Mouse (Mus musculus) urinary bladder, postnatal 14 days (tissue): ENCODE measurements around the gene Smim24.

ENCODE experiments used
- DNase-seq: peaks from one replicate; pipeline ENCODE4 v3.0.0; 2021; ENCODE audit warnings: low spot score

The Smim24 gene

GRCm38 (mm10) chr10:81409330-81409729, 16.5 kb downstream of the Smim24 start:
- no peak for DNase-seq

DNA sequence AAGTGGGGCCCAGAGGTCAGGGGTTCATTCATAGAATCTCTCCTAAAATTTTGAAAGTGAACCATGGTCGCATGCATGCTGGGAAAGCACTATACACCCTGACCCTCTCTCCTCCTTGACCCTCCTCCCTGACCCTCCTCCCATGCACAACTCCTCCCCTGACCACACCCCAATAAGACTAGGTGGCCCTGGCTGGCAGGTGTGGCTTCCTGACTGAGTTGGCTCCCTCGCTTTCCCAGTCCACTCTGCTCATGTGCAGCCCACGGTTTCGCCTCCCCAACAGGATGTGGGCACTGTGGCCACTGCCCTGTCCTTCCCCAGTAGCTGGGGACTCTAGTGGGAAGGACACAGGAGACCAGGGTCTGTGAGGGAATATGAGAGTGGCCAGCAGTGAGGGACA, 17.5 kb downstream of the Smim24 start:
- no peak for DNase-seq

GRCm38 (mm10) chr10:81410981-81411380, 18.1 kb downstream of the Smim24 start:
- DNase-seq: no peak

DNA sequence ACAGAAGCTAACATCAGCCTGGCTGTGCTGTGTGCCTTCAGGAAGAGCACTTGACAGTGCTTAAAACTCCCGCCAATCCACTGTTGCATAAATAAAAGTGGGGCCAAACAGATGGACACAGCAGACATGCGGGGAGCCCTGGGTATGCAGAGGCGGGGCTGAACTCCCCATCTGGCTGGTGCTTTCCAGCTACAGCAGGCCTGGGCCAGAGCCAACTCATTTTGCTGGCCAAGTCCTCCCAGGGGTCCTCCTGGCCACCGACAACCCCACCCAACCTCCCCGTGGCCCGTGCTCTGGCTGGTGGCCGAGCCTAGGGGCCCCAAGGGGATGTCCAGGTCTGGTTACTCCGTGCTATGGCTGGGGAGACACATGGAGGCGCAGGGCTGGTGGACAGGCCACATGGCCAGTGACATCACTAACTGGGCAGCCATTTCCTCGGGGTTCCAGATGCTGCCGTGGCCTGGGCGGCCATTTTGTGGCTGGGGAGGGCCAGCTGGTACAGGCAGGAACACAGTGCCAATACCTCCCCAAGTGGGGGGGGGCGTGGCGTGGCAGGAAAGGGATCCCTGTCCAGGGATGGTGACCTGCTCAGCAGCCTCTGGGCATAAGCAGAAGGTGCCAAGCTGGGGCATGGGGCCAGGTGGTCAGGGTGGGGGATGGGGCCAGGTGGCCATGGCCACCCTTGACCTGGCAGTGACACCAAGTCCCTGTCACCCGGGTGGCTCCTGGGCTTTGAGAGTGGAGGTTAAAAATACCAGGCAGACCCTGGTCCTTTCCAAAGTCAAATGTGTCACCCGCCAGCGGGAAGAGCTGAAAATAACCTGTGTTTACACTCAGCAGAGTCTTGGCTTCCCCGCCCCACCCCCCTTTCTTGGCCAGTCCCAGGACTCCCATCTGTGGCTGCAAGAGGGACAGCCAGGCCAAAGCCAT, 18.9 kb downstream of the Smim24 start:
- DNase-seq: peak; percentile 71

DNA sequence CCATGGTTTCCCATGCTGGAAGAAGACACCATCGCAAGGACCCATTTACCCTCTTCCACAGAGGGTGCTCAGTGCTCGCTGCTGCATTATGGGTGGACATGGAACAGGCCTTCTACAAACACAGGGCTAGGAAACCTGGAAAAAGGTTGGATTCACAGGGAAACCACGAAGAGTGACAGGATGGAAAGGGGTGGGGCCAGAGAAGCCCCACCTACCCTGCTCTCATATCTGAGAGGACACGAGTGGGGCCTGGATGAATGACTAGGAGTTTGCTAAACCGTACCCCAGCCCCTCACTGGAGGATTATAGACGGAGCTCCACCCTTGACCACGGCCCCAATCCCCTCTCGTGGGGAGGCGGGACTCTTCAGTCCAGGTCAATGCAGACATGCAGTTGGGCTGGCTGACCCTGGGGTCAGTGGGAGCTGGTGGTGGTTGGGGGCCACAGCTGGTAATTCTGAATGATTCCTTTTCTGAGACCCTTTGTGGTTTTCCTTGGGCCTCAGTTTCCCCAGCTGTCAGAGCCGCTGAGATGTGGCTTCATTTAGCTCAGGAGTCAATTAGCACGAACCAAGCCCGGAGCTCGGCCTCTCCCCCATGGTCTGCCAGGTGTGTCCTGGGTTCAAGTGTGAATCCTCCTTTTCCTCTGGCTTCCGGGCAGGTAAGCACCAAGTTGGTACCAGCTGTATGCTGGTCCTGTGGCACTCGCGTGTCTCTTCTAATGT, 19.9 kb downstream of the Smim24 start:
- DNase-seq: no peak

GRCm38 (mm10) chr10:81413310-81414261, 20.7 kb downstream of the Smim24 start:
- DNase-seq: peak; percentile 90

DNA sequence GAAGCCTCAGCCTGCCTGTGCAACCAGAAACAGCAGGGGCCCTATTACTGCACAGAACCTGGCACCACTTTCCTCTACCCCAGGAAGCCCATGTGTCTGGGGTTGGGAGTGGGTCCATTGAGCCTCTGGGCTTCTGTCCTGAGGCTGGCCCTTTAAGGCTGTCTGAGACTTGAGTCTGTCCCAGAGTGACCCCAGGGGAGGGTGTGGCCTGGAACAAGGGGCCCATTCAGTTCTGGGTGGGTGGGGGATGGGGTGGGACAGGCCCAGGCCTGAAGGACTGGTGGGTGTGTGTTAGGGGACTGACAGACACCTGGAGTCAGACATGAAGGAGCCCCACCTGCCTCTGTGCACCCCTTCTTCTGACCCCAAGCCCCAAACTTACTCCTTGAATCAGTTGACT, 21.8 kb downstream of the Smim24 start:
- no peak for DNase-seq

- DNase-seq: no peak
These were observed 22.3 kb downstream of the Smim24 start for GRCm38 (mm10) chr10:81415146-81415545.

- DNase-seq: no peak
These were observed 22.9 kb downstream of the Smim24 start for GRCm38 (mm10) chr10:81415549-81416310.

- peak; percentile 83 for DNase-seq
These were observed 23.9 kb downstream of the Smim24 start for GRCm38 (mm10) chr10:81416581-81417226.

DNA sequence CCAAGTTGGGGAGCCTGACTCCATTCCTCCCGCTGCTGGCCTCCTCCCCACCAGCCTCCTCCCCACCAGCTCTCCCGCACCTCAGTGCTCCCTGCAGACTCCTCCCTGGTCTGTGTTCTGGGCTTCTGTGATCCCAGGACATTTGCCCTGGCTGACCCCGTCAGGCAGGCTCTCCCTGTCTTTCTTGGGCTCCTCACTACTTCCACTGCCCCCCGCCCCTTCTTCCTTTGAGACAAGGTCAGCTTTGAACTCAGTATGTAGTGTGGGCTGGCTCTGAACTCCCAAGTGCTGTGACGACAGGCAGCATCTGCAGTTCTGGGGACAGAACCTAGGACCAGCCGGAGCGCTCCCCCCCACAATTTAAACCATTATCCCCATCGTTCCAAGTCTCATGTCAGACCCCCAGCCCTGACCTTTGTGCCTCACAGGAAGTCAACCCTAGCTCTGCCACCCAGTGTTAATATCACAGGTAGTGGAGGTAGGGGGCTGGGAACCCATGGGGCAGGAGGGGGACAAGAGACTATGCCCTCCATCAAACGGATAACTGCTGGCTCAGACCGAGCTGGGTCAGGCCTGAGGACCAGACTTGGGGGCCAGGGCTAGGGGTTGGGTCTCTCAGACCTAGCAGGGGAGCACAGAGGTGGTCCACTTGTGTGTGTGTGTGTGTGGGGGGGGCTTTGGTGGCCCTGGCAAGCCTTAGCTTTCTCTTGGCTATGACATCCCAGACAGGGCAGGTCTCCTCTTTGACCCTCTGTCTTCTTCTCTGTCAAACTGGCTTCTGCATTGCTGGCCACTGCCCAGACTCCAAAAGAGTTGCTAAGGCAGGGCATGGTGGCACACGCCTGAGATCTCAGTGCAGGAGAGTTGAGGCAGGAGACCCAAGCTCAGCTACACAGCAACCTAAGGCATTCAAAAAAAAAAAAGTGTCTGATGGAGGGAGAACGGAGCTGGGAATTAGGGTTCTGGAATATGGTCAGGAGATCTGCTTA, 24.7 kb downstream of the Smim24 start:
- DNase-seq: no peak

- peak; percentile 2 for DNase-seq
These were observed 25.6 kb downstream of the Smim24 start for GRCm38 (mm10) chr10:81418216-81419070.

DNA sequence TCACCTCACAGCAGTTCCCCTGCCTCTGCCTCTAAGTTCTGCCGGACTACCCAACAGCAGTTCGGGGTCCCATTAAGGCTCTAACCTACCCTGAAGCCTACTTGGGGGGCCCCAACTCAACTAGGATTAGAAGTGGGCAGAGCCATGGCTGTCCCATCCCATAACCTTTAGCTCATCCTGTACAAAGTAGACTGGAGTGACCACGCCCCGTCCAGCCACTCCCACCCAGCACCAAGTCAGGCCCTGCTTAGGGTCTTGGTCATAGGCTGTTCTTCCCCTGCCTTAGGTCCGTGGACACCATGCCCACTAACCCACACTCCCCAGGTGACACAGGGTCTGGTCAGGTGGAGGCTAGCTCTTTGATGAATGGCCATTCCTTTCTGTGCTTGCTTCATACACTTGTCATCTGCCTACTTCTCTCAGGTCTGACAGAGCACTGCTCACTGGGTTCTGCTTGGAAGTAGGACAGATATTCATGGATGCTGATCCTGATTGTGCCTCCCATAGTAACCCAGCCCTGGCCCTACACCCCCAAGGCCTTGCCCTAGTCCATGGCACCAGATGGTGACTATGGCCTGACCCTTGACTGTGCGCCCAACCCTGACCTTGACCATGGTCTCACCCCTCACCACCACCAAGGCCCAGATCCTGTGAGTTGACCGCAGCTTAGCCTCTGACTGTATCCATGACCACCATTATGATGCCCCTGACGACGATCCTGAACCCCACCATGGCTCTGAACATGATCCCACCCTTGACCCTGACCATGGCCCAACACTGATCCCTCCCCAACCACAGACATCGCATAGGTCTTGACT, 26.5 kb downstream of the Smim24 start:
- DNase-seq: no peak

DNA sequence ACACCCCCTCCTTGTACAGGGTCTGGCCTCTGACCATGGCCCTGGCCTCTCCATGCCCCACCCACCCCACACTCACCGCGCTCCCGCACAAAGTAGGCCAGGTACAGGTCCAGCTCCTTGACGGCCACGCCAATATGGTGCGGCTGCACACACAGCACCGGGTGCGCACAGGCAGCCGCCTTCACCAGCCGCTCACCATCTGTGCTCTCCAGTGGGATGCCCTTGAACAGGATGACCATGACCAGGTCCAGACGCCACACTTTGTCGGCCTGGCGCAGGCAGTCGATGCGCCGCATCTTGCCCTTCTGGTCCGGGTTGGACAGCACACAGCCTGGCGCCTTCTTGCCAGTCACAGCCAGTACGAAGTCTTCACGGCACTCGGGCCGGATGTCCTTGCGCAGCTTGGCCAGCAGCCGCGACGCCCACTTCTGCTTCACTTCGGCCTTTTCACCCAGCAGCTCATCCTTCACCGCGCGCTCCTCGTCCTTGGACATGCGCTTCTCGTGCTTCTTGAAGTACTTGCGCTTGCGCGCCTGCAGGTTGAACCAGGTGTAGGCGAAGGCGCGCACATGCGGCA, 27.4 kb downstream of the Smim24 start:
- DNase-seq: peak; percentile 6

DNA sequence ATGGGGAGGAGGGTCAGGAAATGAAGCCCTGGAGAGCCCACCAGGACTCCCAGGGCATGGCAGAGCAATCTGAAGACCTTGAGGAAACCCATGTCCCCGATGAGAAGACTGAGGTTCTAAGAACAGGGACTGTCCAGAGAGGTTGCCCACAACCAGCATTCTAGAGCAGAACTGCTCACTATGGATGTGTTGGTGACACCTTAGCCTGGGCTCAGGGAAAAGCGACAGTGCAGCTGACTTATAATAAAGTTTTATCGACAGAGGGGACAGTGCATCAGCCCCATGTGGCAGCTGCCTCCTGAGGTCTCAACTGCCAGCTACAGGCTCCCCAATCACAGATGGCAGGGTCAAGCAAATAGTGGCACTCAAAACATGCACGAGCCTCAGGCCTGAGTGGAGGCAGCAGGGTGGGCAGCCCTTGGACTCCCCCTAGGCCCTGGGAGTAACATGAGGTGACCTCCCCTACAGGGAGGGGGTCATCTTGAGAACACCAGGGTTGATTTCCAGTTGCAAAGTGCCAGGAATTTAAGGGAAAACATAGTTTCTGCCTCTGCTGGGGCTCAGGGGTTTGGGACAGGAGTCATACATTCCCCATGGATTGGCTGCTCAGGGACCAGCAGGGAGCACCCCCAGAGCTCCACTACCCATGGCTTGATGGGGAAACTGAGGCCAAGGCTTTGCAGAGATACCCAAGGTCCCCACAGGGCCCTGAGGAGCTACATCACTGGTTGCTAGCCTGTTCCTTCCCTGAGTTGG, 28.4 kb downstream of the Smim24 start:
- peak; percentile 2 for DNase-seq

GRCm38 (mm10) chr10:81421797-81422100, 28.9 kb downstream of the Smim24 start:
- peak; percentile 5 for DNase-seq

DNA sequence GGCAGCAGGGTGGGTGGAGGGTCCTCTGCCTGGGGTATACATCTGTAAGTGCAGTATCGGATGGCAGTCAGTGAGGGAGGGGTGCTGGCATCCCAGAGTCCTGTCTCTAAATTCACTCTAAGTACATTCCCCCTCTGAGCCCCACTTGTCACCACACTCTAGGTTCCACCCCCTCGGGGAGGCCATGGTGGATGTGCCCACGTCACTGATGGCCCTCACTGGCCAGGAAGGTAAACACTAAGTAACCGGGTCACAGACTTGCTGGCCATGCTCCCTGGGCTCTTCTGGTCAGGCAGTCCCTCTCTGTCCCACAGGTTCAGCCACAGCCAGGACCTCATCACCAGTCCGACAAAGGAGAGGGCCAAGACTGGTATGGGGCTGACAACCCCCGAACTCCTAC, 29.3 kb downstream of the Smim24 start:
- peak; percentile 2 for DNase-seq
